Mouse (Mus musculus) olfactory bulb, adult 2 months (tissue): Measurements from ENCODE around the gene Slc26a8.

Experiments
- CTCF ChIP-seq: fragments of 200-500 bp; IDR thresholded peaks from 2 replicates; pipeline ENCODE4 v1.5.1; 2012; ENCODE audit warnings: low read depth, mild to moderate bottlenecking, low read length, moderate library complexity; ENCODE audit not compliant: insufficient read depth
- POLR2A ChIP-seq: fragments of 200-500 bp; IDR thresholded peaks from 2 replicates; pipeline ENCODE4 v1.6.1; 2012; ENCODE audit warnings: mild to moderate bottlenecking, low read depth, low read length, moderate library complexity; ENCODE audit not compliant: insufficient read depth

DNA sequence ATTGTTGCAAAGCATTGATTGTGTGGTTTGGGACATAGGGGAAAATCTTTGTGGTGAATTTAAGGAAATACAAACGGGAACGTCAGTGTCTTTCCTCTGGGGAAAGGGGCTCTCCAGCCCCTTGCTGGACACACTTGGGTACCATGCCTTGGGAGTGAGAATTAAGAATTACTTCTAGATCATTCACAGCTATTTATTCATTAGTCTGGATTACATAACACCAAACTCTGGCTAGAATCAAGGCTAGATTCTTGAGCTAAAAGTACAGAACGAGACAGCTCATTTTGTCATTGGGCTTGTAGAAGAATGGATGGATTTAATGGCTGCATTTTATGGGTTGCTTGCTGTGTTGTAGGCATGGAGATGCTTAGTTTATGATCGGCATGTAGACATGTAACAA lies 4.8 kb upstream of the Slc26a8 start:
- TF ChIP-seq CTCF = no peak
- TF ChIP-seq POLR2A = no peak
